Mouse (Mus musculus) urinary bladder, postnatal 36 days (tissue): ENCODE results near the gene Lpin2.

Source experiments
- DNase-seq, 2 experiments: peaks; one replicate each; pipeline ENCODE4 v3.0.0; 2022; ENCODE audit warnings: low spot score in 2 of 2, mixed read lengths in 1 of 2

The Lpin2 gene

GRCm38 (mm10) chr17:71294570-71294969 is 112.2 kb downstream of the Lpin2 start:
- no peak for DNase-seq
